Mouse (Mus musculus) limb, embryonic 13.5 days (tissue): ENCODE measurements at regions not wholly inside any gene's neighbourhood (a gene's known extent, or its start where the extent isn't known, plus 50 kb on each side); places are given as distances from the start of the nearest gene placed in this dataset.

Source experiments
- ATAC-seq: fragments of 200-750 bp; cut with Nextera tagmentation; 2 replicates; pipeline ENCODE4 v1.8.0; 2017; ENCODE audit warnings: low read depth, moderate number of reproducible peaks, moderate TSS enrichment; ENCODE audit not compliant: low FRiP score
- H3K27ac ChIP-seq: fragments of 300-500 bp; sonication (generic); 2 replicates; pipeline ENCODE4 v1.5.1; 2015; ENCODE audit warnings: inconsistent platforms, mild to moderate bottlenecking, moderate library complexity
- H3K27me3 ChIP-seq: fragments of 300-500 bp; sonication (generic); 2 replicates; pipeline ENCODE4 v1.6.1; 2015; ENCODE audit warnings: mild to moderate bottlenecking, inconsistent platforms
- H3K36me3 ChIP-seq: fragments of 300-500 bp; sonication (generic); 2 replicates; pipeline ENCODE4 v1.6.1; 2015; ENCODE audit warnings: inconsistent platforms, mild to moderate bottlenecking, moderate library complexity
- H3K4me1 ChIP-seq: fragments of 300-500 bp; sonication (generic); 2 replicates; pipeline ENCODE4 v1.6.1; 2015; ENCODE audit warnings: inconsistent platforms
- H3K4me2 ChIP-seq: fragments of 300-500 bp; sonication (generic); replicated peaks from 2 replicates; pipeline ENCODE4 v1.6.1; 2015; ENCODE audit warnings: inconsistent platforms, mild to moderate bottlenecking, moderate library complexity
- H3K4me3 ChIP-seq: fragments of 300-500 bp; sonication (generic); 2 replicates; pipeline ENCODE4 v1.5.1; 2015; ENCODE audit warnings: moderate library complexity, mild to moderate bottlenecking, inconsistent platforms
- H3K9ac ChIP-seq: fragments of 300-500 bp; sonication (generic); 2 replicates; pipeline ENCODE4 v1.6.1; 2015; ENCODE audit warnings: mild to moderate bottlenecking, inconsistent platforms
- H3K9me3 ChIP-seq: fragments of 300-500 bp; sonication (generic); 2 replicates; pipeline ENCODE4 v1.6.1; 2016; ENCODE audit warnings: inconsistent platforms
- WGBS: fragments of 180-500 bp; shearing (Covaris S2); methylation state at CpG from one replicate; pipeline ENCODE4 v1.1.7; 2015; 5-methylcytosine and 5-hydroxymethylcytosine counted together

DNA sequence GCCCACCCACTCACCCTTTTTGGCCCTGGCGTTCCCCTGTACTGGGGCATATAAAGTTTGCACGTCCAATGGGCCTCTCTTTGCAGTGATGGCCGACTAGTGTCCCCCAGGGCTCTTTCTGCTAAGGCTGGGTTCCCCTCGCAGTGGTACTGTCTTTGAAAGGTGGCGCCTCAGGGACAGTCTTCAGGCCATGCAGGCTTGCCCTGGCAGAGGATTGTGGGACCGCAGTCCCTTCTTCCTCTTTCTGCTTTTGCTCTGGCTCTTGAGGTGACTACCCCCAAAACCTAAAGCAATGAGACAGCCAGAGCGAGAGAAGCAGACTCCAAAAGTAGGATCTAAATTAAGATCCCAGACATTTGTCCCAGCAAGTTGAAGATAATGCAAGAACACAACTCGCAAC is 93.5 kb upstream of the Tbl1xr1 start:
- ATAC-seq = no peak
- Histone ChIP-seq H3K9ac (no peak overlapping the region), H3K36me3 (no peaks in the 10 kb centered on the region), H3K9me3 (peaks cover 2% of the 10 kb centered on the region; the same call in 1 of the 2 replicates), H3K27ac (no peak overlapping the region), H3K27me3 (no peaks in the 10 kb centered on the region), H3K4me1 (no peaks in the 10 kb centered on the region), H3K4me3 (no peak overlapping the region), H3K4me2 (no peak overlapping the region)
- 88% methylated on average over 8 of the region's 8 CpGs for WGBS

DNA sequence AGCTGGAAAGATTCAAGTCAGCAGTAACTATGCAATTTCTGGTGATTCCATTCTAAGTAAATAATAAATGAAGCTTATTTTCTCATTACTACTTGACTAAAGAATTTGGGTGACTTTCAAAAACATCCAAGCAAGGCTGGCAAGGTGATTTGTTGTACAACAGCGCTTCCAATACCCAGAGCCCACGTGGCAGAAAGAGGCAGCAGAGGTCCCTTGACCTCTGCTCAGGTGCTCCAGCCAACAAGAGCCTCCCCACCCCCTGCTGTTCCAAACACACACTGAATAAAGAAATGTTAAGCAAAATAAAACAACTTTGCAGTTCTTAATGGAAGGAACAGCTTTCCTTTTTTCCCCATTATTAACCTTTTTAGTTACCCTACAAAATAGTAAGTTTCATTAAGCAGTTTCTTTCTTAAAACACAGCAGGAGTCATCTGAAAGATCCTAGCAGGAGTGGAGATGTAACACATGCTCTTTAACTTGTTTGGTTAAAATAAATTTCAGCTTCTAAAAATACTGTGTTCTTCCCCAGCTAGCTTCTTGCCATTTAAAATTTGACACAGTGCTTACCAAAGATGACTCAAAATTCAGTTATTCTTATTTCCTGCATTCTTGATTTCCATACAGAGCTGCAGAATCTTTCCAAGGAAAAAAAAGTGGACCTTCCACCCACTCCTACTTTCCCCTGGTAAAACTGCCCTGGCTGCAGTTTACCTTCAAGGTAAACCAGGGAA is 92.3 kb upstream of the Tbl1xr1 start:
- no peak overlapping the region for H3K4me3 ChIP-seq
- H3K4me2 ChIP-seq = no peak overlapping the region
- 45% methylated on average over 2 of the region's 2 CpGs for WGBS
- no peak for ATAC-seq
- no peaks in the 10 kb centered on the region for H3K27me3 ChIP-seq
- no peaks in the 10 kb centered on the region for H3K36me3 ChIP-seq
- no peak overlapping the region for H3K9ac ChIP-seq
- no peak overlapping the region for H3K27ac ChIP-seq
- H3K4me1 ChIP-seq = no peaks in the 10 kb centered on the region
- peaks cover 2% of the 10 kb centered on the region; the same call in 1 of the 2 replicates for H3K9me3 ChIP-seq

DNA sequence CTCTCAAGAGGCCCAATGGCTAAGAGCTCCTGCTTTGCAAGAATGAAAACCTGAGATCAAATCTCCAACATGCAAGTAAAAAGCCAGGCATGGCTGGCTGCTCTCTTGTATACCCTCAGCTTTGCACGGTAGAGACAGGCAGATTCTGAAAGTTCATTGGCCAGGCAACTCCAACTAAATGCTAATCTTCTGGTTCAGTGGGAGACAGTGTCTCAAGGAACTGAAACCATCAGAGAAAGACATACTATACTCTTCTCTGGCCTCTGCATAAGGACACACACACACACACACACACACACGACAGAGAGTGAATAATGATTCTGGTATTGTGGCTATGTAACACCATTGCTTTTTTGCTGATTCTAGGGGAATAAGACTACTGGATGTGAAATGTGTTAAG is 91.6 kb upstream of the Tbl1xr1 start:
- H3K36me3 ChIP-seq = no peaks in the 10 kb centered on the region
- WGBS = 71% methylated on average over 2 of the region's 2 CpGs
- no peak for ATAC-seq
- H3K9me3 ChIP-seq = peaks cover 2% of the 10 kb centered on the region; the same call in 1 of the 2 replicates
- no peak overlapping the region for H3K9ac ChIP-seq
- no peak overlapping the region for H3K4me3 ChIP-seq
- no peak overlapping the region for H3K4me2 ChIP-seq
- H3K27ac ChIP-seq = no peak overlapping the region
- no peaks in the 10 kb centered on the region for H3K27me3 ChIP-seq
- H3K4me1 ChIP-seq = no peaks in the 10 kb centered on the region

DNA sequence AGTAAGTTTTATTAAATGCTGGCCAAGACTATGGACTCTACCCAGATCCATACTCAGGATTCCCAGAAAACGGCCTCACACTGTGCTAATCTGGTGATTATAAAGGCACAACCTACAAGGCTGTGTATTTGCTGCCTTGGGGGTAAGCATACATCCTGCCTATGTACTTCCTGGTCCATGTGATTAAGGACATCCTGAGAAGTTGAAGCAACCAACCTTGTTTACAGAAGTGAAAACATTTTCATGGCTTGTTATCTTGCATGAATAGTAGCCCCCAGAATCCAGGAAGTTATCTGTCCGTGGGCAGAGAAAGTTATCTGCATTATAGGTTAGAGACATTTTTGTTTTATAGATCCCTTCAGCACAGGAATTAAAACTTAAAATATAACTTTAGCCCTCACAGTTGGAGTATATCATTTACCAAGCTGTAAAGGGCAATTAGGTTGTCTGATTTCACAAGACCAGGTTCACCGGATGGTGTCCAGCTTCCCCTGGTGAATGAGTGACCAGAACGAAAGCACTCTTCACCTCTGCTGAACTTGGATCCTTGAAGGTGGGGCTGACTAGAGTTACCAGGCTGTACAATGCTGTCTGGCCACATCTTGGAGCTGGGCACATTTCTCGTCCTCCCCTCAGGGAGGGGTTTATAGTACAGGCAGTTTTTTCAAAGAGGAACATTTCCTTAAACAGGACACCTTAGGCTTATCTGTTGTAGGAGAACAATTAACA is 90.1 kb upstream of the Tbl1xr1 start:
- no peaks in the 10 kb centered on the region for H3K36me3 ChIP-seq
- H3K27me3 ChIP-seq = no peaks in the 10 kb centered on the region
- 73% methylated on average over 5 of the region's 5 CpGs for WGBS
- no peak overlapping the region for H3K9ac ChIP-seq
- ATAC-seq = no peak
- peaks cover 2% of the 10 kb centered on the region; the same call in 1 of the 2 replicates for H3K9me3 ChIP-seq
- H3K4me1 ChIP-seq = no peaks in the 10 kb centered on the region
- no peak overlapping the region for H3K4me2 ChIP-seq
- H3K4me3 ChIP-seq = no peak overlapping the region
- H3K27ac ChIP-seq = no peak overlapping the region

DNA sequence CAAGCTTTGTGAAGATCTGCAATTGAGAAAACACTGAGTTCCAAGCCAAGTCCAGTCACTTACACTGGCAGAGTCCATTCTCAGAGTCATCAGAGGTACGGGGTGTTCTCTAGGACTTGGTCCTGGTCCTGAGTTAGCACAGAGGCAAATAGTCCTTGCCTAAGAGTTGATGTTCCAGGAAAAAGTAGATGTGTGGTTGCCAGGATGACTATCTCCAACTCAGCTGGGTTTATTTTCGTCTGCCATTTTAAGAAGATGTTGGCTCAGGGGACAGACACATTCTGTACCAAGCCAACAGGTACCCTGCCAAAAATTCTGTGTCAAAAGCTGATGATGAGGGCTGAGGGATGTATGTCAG is 89.6 kb upstream of the Tbl1xr1 start:
- 89% methylated on average over 2 of the region's 2 CpGs for WGBS
- Histone ChIP-seq H3K9ac (no peak overlapping the region), H3K27me3 (no peaks in the 10 kb centered on the region), H3K4me2 (no peak overlapping the region), H3K9me3 (no peaks in the 10 kb centered on the region), H3K4me1 (no peaks in the 10 kb centered on the region), H3K4me3 (no peak overlapping the region), H3K36me3 (no peaks in the 10 kb centered on the region), H3K27ac (no peak overlapping the region)
- ATAC-seq = no peak

DNA sequence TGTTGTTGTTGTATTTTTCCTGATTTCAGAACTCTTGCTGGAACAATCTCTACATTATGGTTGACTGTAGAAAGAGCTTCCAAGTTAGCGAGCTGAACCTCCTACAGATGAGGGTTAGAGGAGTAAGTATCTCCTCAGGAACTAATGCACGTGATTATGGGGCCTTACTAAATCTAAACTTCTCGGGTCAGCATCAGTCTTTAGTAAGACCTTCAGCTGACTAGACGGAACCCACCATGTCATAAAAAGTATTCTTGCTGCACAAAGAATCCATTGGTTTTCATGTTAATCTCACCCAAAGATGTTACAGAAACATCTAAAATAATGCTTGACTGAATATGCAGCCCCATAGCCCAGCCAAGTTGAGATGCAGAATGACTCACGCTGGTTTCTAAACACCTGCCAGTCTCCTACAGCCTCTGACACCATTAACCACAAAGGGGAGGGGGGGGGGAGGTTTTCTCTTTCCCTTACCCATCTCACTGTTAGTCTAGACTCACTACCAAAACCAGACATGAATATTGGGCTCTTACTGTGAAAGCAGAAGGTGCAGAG is 88.9 kb upstream of the Tbl1xr1 start:
- no peak overlapping the region for H3K4me2 ChIP-seq
- no peak overlapping the region for H3K4me3 ChIP-seq
- no peaks in the 10 kb centered on the region for H3K9me3 ChIP-seq
- H3K9ac ChIP-seq = no peak overlapping the region
- no peak for ATAC-seq
- no peaks in the 10 kb centered on the region for H3K36me3 ChIP-seq
- 88% methylated on average over 5 of the region's 5 CpGs for WGBS
- no peak overlapping the region for H3K27ac ChIP-seq
- H3K4me1 ChIP-seq = no peaks in the 10 kb centered on the region
- no peaks in the 10 kb centered on the region for H3K27me3 ChIP-seq

DNA sequence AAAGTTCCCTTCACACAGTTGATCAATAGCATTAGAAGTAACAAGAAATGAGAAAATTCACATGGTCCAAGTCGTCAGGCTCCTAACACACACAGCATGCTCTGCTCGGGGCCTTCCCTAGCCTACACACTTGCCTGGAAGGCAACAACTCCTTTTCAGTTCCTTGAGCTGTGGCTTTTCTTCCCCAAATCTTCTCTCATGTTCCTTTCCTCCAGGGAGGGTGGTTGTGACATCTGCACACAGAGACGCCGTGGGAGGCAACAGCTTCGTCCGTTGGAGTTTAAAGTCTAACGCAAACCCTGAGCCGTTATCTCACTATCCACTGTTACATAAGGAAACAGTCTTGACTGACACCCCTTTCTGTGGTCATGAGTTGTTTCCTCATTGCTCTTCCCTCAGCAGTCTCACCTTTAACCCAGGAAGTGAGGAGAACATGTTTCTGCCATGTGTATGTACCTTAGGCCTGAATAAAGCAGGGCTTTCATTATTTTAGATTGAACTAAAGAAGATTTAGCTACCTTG is 88.4 kb upstream of the Tbl1xr1 start:
- no peak overlapping the region for H3K4me3 ChIP-seq
- 88% methylated on average over 8 of the region's 8 CpGs for WGBS
- no peak overlapping the region for H3K27ac ChIP-seq
- H3K4me2 ChIP-seq = no peak overlapping the region
- H3K27me3 ChIP-seq = no peaks in the 10 kb centered on the region
- no peak for ATAC-seq
- no peaks in the 10 kb centered on the region for H3K4me1 ChIP-seq
- no peak overlapping the region for H3K9ac ChIP-seq
- H3K36me3 ChIP-seq = no peaks in the 10 kb centered on the region
- no peaks in the 10 kb centered on the region for H3K9me3 ChIP-seq

DNA sequence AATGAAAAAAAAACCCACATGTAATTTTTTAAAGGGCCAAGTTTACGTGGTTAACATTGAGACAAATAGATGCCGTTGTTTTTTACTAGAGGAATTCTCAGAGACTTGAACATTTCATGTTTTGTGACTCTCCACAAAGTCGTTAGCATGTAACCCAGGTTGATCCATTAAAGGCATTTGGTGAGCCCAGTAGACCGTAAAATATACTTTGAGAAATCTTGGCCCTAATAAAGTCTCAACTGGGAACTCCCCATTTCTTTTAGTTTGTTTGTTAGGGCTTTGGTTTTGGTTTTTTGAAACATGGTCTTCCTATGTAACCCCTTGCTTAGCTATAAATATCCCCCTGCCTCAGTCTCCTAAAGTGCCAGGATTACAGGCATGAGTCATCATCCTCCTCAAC is 85.9 kb upstream of the Tbl1xr1 start:
- Histone ChIP-seq H3K27me3 (no peaks in the 10 kb centered on the region), H3K4me2 (no peak overlapping the region), H3K36me3 (no peaks in the 10 kb centered on the region), H3K4me1 (no peaks in the 10 kb centered on the region), H3K4me3 (no peak overlapping the region), H3K9me3 (no peaks in the 10 kb centered on the region), H3K9ac (no peak overlapping the region), H3K27ac (no peak overlapping the region)
- no peak for ATAC-seq
- WGBS = 55% methylated on average over 4 of the region's 4 CpGs

DNA sequence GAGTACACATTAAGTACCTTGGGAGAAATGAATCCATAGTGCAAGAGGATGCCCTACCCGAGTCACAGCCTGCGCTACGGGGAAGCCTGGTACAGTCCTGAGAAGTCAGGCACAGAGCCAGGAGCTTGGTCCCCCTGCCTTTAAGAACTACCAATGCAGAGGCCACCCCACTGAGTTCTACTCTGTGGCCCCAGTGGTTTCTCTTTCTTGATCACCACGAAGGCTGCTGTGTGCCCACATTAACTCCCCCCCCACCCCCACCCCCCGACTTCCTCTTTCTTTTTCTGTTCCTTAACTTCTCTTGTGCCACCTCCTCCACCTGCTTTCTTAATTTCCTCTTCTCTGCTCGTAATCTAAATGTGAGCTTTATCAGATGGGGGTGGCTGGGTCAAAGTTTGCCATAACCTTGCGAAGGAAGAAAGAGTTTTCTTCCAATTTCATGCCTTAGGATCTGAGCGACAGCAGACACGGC is 84.7 kb upstream of the Tbl1xr1 start:
- Histone ChIP-seq H3K9me3 (no peaks in the 10 kb centered on the region), H3K27ac (no peak overlapping the region), H3K4me1 (no peaks in the 10 kb centered on the region), H3K4me2 (no peak overlapping the region), H3K36me3 (no peaks in the 10 kb centered on the region), H3K4me3 (no peak overlapping the region), H3K27me3 (no peaks in the 10 kb centered on the region), H3K9ac (no peak overlapping the region)
- 67% methylated on average over 9 of the region's 9 CpGs for WGBS
- no peak for ATAC-seq

DNA sequence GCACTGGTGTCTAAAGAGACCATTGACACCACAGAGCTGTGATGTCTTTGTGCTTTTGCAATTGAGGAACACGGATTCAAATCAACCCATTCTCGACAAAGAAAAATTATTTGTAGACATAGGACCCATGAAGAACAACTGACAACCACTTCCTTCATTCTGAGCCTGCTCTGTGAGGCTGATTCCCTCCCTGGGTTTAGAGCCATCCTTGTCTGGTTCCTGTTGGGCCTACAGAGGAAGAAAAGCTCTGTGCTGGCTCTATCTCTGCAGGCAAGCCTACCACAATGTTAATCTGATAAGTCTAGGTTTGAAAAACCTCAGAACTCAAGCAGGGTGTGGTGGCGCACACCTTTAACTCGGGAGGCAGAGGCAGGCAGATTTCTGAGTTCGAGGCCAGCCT is 84.2 kb upstream of the Tbl1xr1 start:
- no peak for ATAC-seq
- Histone ChIP-seq H3K9me3 (no peaks in the 10 kb centered on the region), H3K27me3 (no peaks in the 10 kb centered on the region), H3K27ac (no peak overlapping the region), H3K4me2 (no peak overlapping the region), H3K4me3 (no peak overlapping the region), H3K36me3 (no peaks in the 10 kb centered on the region), H3K4me1 (no peaks in the 10 kb centered on the region), H3K9ac (no peak overlapping the region)
- 89% methylated on average over 5 of the region's 5 CpGs for WGBS

DNA sequence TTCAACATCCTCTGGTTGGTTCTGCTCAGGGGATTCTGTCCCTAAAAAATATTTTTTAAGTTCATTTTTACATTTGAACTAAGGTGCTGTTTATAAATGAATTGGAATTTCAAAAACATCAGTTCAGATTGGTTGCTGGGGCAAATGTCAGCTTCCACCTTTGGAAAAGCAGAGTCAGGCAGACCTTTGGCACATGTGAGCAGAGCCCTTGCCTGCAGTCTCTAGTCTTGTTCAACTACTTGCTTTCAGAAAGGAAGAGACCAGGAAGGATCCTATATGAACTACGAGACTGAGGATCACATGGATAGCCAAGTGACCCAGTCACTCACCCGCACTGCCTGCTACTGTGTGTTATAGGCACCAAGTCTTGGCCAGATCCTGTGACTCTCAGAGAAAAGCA is 82.5 kb upstream of the Tbl1xr1 start:
- H3K27me3 ChIP-seq = no peaks in the 10 kb centered on the region
- H3K4me1 ChIP-seq = no peaks in the 10 kb centered on the region
- WGBS = 89% methylated on average over 2 of the region's 2 CpGs
- H3K9ac ChIP-seq = no peak overlapping the region
- ATAC-seq = no peak
- no peak overlapping the region for H3K4me3 ChIP-seq
- no peaks in the 10 kb centered on the region for H3K36me3 ChIP-seq
- H3K27ac ChIP-seq = no peak overlapping the region
- H3K4me2 ChIP-seq = no peak overlapping the region
- H3K9me3 ChIP-seq = no peaks in the 10 kb centered on the region

DNA sequence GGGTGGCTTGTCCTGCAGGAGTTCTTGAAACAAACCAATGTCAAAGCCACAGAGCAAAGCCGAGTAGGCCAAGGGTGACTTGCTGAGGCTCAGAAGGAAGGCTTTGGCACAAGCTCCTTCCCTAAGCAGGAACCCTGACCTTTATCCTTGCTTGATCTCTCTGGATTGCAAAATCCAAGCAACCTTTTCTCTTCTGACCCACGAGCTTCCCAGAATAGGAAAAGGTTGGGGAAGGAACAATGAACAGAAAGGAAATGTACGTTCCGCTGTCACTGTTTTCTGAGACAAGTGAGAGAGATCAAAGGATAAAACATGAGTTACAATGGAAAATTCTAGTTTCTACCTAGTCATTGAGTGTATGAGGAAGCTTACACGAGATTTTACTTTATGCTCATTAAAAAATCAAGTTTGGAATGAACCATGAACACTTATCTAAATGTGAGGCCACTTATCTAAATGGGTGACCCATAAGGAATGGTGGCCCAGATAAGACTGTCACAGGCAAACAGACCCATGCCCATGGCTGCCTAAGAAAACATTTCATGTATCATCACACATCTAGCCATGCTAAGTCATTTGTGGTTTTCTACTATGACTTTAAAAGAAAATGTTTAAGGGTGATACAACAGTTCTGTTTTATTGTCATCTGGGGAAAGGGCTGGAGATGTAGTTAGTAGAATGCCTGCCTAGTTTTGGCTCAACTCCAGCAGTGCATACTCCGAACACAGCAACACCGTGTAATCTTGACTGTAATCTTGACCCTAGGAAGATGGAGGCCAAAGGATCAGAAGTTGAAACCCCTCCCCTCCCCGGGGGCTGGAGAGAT is 80.7 kb upstream of the Tbl1xr1 start:
- H3K4me2 ChIP-seq = no peak overlapping the region
- no peaks in the 10 kb centered on the region for H3K9me3 ChIP-seq
- no peak overlapping the region for H3K9ac ChIP-seq
- no peaks in the 10 kb centered on the region for H3K27me3 ChIP-seq
- no peaks in the 10 kb centered on the region for H3K36me3 ChIP-seq
- H3K4me3 ChIP-seq = no peak overlapping the region
- H3K27ac ChIP-seq = no peak overlapping the region
- 79% methylated on average over 8 of the region's 8 CpGs for WGBS
- ATAC-seq = no peak
- H3K4me1 ChIP-seq = no peaks in the 10 kb centered on the region
